Mouse (Mus musculus) monocyte, adult 2 months (primary cell): ENCODE measurements around the gene Cflar.

Experiments used
- DNase-seq, 2 experiments: peaks; one replicate each; pipeline ENCODE4 v3.0.0; 2022; ENCODE audit warnings: low spot score in 2 of 2, low read depth in 1 of 2

Cflar gene

GRCm38 (mm10) chr1:58712076-58713061, 1.1 kb downstream of the Cflar start:
- DNase-seq = peak in 1 of 2 experiments; percentile 43

DNA sequence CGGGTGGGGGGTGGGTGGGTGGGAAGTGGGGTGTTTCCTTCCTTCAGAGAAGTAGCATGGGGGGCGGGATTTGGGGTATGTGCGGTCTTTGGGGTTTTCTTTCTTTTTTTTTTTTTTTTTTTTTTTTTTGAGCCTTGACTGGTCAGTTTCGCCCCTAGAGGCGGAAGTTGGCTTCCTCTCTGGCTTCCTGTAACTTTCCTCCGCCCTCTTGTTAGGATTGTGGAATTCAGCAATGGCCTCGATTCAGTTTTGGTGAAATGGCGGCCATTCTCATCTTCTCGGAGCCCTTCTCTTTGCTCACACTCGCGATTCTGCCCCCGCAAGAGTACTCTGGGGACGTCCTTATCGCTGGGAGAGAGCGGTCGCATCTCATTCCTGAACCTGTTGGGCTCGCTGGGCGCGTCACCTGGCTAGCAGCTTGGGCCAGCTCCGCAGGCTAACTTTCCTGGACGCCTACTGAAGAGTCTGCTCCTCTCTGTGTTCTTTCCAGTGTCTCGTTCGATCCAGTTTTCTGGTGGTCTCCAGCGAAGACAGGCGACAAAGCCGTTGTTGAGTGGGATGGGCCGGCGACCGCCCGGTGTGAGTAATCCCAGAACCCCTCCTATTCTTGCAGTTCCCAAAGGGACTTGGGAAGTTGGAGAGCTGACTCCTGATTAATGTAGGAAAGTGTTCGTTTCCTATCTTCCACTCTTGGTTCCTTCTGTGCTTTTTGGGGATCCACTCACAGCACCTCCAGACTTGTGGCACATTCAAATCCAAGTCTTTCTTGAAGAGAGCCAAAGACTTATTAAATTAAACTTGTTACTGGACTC, 2.0 kb downstream of the Cflar start:
- peak in 1 of 2 experiments; percentile 21 for DNase-seq

DNA sequence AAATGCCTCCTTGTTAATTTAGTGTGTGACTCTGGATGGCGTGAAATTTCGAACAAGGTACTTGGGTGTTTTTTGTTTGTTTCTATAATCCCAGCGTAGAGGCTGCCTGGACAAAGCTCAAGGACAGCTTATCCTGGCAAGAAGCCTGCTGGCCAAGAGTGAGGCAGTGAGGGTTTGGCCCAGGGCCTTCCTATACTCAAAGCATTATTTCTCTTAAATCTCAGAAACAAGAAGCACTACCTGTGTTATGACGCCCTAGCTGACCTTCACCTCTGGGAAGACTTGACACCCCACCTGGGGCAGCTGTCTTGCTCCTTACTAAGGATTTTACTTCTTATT, 2.6 kb downstream of the Cflar start:
- DNase-seq = no peak

GRCm38 (mm10) chr1:58714361-58714760, 3.1 kb downstream of the Cflar start:
- no peak for DNase-seq

DNA sequence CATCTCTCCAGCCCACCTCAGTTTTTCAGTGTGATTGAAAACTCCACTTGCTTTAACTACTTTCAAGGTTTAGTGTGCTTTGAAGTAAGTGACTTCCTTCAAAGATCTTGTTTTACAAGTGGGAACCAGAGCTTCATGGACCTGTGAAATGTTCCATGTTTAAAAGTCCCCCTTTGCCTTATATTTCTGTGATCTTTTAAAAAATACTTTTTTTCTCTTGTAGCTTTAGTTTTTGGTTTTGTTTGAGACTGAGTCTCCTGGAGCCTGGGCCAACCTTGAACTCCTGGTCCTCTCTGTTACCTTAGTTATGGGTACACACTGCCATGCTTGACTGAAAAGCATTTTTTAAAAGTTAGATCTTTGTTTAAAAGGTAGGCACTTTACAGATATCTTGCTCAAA, 4.2 kb downstream of the Cflar start:
- DNase-seq = no peak

- no peak for DNase-seq
These were observed 5.0 kb downstream of the Cflar start for GRCm38 (mm10) chr1:58716162-58716882.

DNA sequence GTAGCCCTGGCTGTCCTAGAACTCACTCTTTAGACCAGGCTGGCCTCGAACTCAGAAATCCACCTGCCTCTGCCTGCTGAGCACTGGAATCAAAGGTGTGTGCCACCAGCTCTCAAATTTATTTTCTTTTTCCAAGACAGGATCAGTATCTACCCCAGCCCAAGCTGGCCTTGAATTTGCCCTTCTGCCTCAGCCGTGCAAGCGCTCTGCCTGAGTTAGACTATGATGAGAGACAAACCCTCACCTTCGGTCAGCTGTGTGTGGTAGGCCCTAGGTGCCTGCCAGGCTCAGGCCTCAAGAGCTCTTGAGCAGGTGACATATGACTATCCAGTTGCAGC, 5.5 kb downstream of the Cflar start:
- no peak for DNase-seq

DNA sequence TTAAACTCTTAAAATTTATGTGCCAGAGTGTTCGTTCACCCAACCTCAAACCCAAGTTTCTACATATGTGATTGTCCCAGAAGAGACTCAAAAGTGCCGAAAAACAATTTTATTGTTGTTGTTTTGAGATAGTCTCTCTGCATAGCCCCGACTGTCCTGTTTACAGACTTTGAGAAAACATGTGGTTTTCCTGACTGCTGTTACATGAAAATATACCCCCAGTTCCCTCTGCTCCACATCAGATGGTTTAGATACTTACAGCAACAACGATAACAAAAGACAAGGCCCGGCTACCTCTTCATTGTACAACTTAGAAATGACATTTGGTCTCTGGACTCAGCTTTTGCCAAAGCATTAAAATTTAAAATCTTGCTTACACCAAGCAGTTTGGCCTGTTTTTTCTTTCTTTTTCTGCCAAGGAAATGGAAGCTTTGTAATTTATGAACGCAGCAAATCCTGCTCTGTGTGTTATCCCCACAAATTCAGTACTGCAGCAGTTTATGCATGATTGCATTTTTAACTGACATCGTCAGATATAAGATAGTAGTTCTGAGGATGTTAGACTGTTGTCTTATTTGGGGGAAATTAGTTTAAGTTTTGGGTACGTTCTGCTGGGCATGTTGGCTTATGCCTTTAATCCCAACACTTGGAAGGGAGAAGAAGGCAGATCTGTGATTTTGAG, 6.4 kb downstream of the Cflar start:
- DNase-seq = no peak

DNA sequence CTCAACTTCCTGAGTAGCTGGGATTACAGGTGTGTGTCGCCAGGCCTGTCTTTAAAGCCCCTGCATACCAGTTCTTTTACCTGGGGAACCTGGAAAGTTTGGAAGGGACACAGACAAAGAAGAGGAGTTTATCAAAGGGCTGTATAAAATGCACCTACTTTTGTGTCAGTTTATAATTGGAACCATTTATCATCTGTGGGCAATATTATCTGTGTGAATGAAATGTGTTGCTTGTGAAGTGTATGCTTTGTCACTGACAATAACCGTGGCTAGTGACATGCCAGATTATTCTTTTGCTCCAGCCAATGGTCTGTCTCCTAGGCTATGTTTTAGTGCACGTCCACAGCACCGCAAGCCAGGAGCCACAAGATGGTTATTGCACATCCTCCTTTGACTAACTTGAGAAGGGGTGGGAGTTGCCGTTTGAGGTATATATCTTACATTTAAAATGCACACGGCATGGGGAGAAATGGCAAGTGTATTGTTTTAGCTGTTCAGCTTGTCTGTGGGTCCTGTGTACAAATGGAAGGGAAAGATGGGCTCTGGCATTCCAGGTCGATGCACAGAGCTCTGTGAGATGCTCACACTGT, 8.1 kb downstream of the Cflar start:
- DNase-seq = no peak

DNA sequence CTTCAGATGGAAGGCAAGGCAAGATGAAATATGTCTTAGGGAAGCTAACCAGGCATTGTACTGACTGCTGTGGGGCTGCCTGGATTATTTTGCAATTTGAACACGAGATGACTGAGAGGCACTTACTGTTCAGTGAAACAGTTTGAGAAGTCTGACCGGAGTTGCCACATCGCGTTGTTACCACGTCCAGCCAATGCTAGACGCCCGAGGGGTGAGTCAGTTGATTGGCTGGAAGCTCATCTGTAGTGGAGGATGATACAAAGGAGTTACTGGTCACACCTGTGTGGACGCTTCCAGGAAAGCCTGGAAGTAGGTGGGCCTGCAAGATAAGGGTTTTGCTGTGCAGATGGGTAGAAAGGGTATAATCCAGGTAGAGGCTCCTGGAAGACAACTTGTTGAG, 8.8 kb downstream of the Cflar start:
- peak in 1 of 2 experiments; percentile 34 for DNase-seq

GRCm38 (mm10) chr1:58720988-58721387, 9.7 kb downstream of the Cflar start:
- no peak for DNase-seq

DNA sequence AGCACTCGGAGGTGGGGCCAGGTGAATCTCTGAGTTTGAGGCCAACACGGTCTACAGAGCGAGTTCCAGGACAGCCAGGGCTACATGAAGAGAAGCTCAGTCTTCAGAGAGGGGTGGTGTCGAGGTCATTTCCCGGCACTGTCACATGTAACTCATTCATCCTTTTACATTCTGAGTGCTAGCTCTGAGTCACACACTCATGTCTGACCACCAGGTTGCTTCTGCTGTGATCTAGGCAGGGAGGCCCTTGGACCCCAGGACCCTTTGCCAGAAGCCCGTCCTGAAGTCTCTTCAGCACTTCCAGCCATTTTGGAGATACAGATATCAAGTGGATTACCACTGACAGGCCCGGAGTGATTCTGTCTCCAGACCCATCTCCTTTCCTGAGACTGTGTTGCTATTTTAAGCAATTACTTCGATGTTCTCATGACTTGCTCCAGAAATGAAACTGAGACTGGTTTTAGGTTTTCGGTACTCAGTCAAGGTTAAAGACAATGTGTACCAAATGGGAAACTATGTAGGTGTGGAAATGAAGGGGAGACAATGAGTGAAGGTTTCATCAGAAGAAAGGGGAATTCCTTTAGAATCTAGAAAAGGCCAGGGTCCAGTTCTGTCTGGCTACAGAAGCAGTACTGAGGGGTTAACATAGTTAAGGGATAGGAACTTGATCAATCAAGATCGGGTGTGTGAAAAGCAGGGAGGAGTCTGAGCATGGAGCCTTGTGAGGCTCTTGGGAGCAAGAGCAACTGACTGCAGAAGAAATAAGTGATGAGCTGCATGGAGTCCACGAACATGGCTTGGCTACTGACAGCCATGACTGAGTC, 11.0 kb downstream of the Cflar start:
- no peak for DNase-seq

GRCm38 (mm10) chr1:58723062-58723808, 11.9 kb downstream of the Cflar start:
- DNase-seq = no peak

- DNase-seq = no peak
These were observed 12.6 kb downstream of the Cflar start for GRCm38 (mm10) chr1:58723809-58724405.

- no peak for DNase-seq
These were observed 13.2 kb downstream of the Cflar start for GRCm38 (mm10) chr1:58724533-58724932.

GRCm38 (mm10) chr1:58725095-58725494, 13.8 kb downstream of the Cflar start:
- no peak for DNase-seq

- no peak for DNase-seq
These were observed 14.5 kb downstream of the Cflar start for GRCm38 (mm10) chr1:58725767-58726166.

GRCm38 (mm10) chr1:58727019-58727746, 15.9 kb downstream of the Cflar start:
- DNase-seq = no peak
